Mouse (Mus musculus): ENCODE measurements around the gene Id3.

DNA sequence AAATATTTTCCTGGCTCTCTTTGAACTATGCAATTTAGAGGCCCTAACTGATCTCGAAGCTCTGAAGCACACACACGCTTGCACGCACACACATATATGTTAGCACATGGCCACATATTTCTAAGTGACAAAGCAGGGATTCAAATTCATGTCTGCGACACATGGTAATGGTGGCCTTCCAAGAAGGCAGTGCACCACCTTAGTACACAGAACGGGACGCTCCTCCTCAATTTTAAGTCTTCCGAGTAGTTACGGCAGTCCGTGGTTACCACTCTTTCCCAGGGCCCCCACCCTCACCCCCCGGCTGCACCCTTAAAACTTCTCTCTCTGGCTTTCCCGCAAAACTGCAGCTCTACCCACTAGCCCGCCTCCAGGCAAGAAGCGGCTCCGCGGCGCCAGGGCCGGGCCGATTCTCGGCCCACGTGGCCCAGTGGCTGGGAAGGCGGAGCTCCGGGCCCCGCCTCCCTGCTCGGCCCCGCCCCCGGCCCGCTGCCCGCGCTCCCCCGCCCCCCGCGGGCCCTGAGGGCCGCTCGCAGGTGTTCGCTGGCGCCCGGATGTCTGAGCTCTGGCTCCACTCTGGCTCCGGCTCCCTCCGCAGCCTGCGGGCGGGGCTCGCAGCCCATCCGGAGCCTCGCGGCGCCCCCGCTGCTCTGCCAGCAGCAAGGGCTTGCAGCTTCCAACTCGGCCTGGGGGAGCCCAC lies 4.3 kb downstream of the Id3 start:
- TF ChIP-seq CTCF (IDR thresholded peaks at IDR 0.05; ENCODE audit: insufficient read depth, low read length) (no peak), POLR2A (IDR thresholded peaks at IDR 0.05; ENCODE audit: borderline replicate concordance, extremely low read depth, low read depth, low read length) (peak; percentile 78)

Measured in lung, adult 2 months (tissue).